Mouse (Mus musculus) layer of hippocampus, adult 9-10 months (tissue): ENCODE data around the gene Scrt2.

Source experiments
- DNase-seq: peaks from one replicate; pipeline ENCODE4 v3.0.0; 2022; ENCODE audit warnings: low spot score

The Scrt2 gene

GRCm38 (mm10) chr2:152081641-152082448 lies 516 bp downstream of the Scrt2 start:
- no peak for DNase-seq

DNA sequence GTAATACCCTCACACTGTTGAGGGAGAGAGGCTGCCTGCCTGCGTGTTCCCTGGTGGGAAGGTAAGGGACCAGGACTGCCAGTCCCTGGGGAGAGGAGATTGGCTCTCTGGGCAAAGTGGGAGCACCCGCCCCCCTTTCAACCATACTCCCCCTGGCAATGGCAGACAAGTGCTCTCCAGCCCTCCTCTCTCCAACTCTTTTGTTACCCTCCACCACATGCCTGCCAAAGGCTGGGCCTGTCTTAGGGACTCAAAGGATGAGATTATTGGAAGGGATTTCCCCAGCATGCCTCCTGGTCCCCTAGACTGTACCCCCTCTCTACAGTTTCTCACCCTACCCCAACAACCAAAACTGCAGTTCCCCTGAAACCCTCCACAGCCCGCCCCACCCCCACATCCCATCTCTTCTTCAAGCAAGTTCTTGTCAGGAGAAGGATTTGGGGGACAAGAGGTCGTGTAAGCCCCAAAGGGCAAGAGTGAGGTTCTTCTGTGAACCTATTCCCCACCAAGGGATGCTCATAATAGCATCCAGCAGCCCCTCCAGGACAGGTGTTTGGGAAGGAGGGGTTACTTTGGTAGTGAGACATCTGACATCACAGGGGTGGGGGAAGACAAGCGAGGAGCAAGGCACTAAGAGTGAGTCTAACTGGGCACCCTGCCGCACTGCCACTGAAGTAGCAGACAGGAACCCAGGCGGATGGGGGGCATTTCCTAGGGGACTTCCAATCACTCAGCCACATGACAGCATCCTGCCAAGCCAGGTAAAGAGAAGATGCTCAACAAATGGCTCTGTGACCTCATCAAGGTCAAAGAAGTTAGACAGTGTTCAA lies 1.3 kb downstream of the Scrt2 start:
- DNase-seq: no peak

- DNase-seq: no peak
Measured at GRCm38 (mm10) chr2:152083411-152083810, 2.1 kb downstream of the Scrt2 start.

DNA sequence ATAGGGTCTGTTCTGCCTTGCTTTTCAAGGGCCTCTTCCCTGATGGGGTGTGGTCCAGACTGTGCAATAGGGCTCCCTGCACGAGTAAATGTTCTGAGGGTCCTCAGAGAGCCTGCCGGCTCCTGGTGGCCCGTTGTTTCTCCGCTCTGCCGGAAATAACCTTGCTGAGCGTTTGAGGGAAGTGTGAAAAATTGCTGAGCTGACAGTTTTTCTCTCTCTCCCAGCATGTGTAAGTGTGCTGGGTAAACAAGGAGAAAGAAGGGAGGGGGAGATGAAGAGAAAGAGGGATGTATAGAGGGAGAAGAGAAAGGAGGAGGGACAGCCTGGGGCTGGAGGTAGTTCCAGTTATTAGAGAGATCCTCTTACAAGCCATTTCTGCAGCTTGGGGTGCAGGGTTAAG lies 3.0 kb downstream of the Scrt2 start:
- no peak for DNase-seq

DNA sequence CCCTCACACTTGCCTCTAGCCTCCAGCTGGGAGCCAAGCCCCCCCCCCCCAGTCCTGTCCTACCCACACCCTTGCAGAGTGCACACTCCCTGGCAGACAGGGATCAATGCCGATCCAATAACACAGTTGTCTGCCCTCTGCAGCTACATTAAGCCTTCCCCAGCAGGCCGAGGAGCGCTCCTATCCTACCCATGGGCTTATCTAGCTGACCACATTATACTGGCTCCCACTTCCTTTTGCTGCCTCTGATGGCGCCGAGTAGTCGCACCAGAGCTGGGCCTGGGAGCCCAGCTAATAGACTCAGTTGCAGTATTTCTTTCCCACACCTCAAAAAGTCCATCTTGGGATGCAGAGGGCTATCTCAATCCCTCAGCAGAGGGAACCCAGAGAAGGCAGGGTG lies 4.1 kb downstream of the Scrt2 start:
- no peak for DNase-seq

GRCm38 (mm10) chr2:152086451-152086850 lies 5.1 kb downstream of the Scrt2 start:
- no peak for DNase-seq

GRCm38 (mm10) chr2:152087111-152087510 lies 5.8 kb downstream of the Scrt2 start:
- DNase-seq: no peak

- DNase-seq: no peak
Measured at GRCm38 (mm10) chr2:152089078-152089477, 7.7 kb downstream of the Scrt2 start.

DNA sequence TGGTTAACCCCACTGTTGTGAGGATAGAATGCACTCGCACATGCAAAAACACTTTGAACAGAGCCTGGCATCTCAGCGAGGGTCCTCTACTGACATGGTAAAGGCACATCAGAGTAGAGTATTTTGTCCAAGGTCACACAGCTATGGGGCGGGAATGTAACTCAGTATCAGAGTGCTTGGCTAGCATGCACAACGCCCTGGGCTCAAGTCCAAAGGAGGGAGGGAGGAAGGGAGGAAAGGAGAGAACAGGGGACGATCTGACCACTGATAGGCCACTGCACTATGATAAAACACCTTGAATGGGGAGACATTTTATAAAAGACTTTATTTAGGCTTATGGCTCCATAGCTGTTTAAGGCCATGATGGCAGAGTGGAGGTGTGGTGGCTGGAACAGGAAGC lies 8.3 kb downstream of the Scrt2 start:
- no peak for DNase-seq

- no peak for DNase-seq
Measured at GRCm38 (mm10) chr2:152090486-152090885, 9.2 kb downstream of the Scrt2 start.

- DNase-seq: no peak
Measured at GRCm38 (mm10) chr2:152091342-152092056, 10.2 kb downstream of the Scrt2 start.

DNA sequence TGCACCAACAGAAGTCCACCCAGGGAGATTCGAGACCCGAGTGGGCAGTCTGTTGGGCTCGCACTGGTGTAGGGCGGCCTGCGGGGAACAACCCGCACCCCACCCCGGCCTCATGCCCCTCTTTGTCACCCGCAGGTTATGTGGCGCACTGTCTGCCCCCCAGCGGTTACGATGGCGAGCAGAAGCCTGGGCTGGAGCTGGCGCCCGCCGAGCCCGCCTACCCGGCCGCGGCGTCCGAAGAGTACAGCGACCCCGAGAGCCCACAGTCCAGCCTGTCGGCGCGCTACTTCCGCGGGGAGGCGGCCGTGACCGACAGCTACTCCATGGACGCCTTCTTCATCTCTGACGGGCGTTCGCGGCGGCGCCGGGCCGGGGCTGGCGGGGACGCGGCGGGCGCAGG lies 11.6 kb downstream of the Scrt2 start:
- DNase-seq: no peak

DNA sequence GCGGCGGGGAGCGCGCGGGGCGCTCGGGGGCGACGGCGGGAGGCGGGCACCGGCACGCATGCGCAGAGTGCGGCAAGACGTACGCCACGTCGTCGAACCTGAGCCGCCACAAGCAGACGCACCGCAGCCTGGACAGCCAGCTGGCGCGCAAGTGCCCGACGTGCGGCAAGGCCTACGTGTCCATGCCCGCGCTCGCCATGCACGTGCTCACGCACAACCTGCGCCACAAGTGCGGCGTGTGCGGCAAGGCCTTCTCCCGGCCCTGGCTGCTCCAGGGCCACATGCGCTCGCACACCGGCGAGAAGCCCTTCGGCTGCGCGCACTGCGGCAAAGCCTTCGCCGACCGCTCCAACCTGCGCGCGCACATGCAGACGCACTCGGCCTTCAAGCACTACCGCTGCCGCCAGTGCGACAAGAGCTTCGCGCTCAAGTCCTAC lies 12.0 kb downstream of the Scrt2 start:
- no peak for DNase-seq

GRCm38 (mm10) chr2:152094856-152095545 lies 13.7 kb downstream of the Scrt2 start:
- DNase-seq: no peak

- DNase-seq: no peak
Measured at GRCm38 (mm10) chr2:152096922-152097321, 15.6 kb downstream of the Scrt2 start.

DNA sequence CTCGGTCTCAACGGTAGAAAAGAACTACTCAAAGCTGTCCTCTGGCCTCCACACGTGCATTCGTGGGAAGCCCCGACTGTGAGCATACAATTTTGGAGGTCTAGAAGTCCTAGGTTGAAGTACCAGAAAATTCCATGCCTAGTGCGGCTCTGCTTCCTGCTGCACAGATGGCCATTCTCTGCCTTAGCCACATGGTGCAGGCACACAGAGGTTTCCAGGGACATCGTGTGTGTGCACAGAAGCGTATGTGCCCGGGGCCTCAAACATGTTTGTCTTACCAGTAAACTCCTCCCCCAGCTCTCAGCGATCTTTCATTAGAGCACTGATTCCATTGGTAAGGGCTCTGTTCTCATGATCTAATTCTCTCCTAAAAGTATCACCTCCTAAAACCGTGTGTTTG lies 16.6 kb downstream of the Scrt2 start:
- DNase-seq: no peak

DNA sequence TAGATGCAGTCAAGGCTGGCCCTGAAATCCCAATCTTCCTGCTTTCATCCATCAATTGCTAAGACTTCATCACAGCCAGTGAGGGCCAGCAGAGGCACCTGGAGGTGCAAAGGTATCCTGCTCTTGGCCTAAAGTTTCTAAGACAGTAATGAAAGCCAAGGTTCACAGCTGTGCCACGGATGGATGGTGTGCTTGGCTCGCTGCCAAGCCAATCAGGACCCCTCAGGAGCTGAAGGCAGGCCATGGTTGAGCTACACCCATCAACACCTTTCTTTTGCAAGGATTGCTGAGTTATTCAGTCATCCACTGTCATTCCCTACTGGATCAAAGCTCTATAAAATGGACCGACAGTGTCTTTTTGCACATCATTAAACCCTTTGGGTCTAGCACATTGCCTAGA lies 18.2 kb downstream of the Scrt2 start:
- no peak for DNase-seq

GRCm38 (mm10) chr2:152101761-152102160 lies 20.4 kb downstream of the Scrt2 start:
- DNase-seq: no peak

DNA sequence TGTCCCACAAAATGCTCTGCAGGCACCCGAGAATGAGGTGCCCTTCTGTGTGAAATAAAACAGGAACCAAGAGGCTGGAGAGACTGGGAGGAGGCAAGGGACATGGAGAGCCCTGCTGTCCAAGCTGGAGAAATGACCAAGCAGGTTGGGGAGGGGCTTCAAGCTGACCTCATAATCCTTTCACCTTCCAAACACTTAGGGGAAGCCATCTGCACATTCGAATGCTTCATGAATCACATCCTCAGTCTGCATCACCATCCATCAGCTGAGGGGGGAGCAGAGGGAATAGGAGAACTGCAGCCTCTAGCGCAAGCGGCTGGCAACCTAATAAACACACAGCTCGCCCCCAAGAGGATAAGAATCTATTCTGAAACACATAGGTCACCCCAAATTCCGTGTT lies 21.0 kb downstream of the Scrt2 start:
- no peak for DNase-seq

GRCm38 (mm10) chr2:152104711-152105317 lies 23.5 kb downstream of the Scrt2 start:
- no peak for DNase-seq
